Mouse (Mus musculus): ENCODE results near the gene Minar1. TPM values are rescaled to one million over a fixed set of nuclear protein-coding genes. Genes with fewer than 3 reads are reported as not detected.

Gene Minar1
- polyA plus RNA-seq, 1 experiment from 2014 or later: 0.12 TPM

DNA sequence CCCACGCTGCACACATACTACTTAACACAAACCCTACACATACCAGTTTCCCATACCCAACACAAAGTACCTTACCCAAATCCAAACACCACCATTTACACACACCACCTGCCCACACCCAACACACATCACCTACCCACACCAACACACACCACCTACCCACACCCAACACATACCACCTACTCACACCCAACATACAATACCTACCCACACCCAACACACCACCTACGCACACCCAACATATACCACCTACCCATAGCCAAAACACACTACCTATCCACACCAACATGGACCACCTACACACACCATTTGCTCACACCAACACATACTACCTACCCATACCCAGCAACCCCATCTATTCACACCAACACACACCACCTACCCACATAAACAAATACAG, 6.0 kb downstream of the Minar1 start:
- no peak for DNase-seq (ENCODE audit: low spot score)
- ATAC-seq (replicated peaks; ENCODE audit: low FRiP score, low TSS enrichment, low read depth): 0 out of 2 replicates have a peak, but pooled peaks have one; percentile 15
- Histone ChIP-seq H3K4me2 (ENCODE audit: low read length) (no peak overlapping the region), H3K36me3 (ENCODE audit: control insufficient read depth, insufficient read depth, low read length) (no peaks in the 10 kb centered on the region), H3K4me3 (ENCODE audit: low read depth, low read length) (no peak overlapping the region), H3K27ac (ENCODE audit: low read depth) (no peak overlapping the region), H3K9ac (ENCODE audit: low read length) (no peak overlapping the region), H3K9me3 (ENCODE audit: control insufficient read depth, low read length) (no peaks in the 10 kb centered on the region), H3K4me1 (replicated peaks; ENCODE audit: control insufficient read depth, insufficient read depth, low read length) (no peaks in the 10 kb centered on the region), H3K27me3 (replicated peaks; ENCODE audit: control insufficient read depth, insufficient read depth, low read length) (peaks cover 18% of the 10 kb centered on the region)
- 94% methylated on average over 2 of the region's 2 CpGs for WGBS

DNA sequence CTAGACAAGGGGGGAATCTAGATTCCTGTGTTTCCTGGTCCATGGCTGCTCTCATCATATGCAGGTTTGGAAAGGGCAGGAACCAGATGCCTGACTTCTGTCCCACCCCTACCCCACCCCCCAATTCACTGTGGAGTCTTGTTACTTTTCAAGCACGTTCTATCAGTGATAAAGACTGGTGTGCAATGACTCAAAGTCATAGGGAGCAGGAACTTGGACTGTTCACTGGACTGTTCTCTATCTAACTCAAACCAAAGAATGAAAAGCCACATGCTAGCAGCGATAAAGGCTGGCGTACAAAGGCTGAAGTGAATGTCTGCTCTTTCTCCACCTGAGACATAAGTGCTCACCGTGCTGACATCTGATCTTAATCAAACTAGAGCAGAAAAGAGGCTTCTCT, 12.3 kb downstream of the Minar1 start:
- peak; percentile 48; the same call in 1 of the 2 replicates for ATAC-seq (replicated peaks; ENCODE audit: low FRiP score, low TSS enrichment, low read depth)
- no peaks in the 10 kb centered on the region for H3K36me3 ChIP-seq (ENCODE audit: control insufficient read depth, insufficient read depth, low read length)

DNA sequence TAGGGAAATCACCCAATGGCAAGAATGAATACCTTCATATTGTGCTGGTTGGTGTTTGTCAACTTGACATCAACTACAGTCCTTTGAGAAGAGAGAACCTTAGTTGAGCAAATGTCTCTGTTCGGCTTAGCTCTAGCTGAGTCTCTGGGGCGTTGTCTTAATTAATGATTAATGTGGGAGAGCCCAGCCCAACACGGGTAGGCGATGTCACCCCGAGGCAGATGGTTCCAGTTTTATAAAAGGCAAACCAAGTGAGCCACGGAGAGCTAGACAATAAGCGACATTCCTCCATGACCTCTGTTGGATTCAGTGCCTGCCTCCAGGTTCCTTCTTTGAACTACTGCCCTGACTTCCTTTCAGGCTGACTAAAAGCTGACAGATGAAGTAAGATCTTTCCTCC, 15.6 kb downstream of the Minar1 start:
- Histone ChIP-seq H3K4me1 (replicated peaks; ENCODE audit: control insufficient read depth, insufficient read depth, low read length) (no peaks in the 10 kb centered on the region), H3K27ac (ENCODE audit: low read depth) (no peak overlapping the region), H3K9ac (ENCODE audit: low read length) (no peak overlapping the region), H3K9me3 (ENCODE audit: control insufficient read depth, low read length) (no peaks in the 10 kb centered on the region), H3K27me3 (replicated peaks; ENCODE audit: control insufficient read depth, insufficient read depth, low read length) (no peaks in the 10 kb centered on the region), H3K4me3 (ENCODE audit: low read depth, low read length) (no peak overlapping the region), H3K36me3 (ENCODE audit: control insufficient read depth, insufficient read depth, low read length) (no peaks in the 10 kb centered on the region), H3K4me2 (ENCODE audit: low read length) (no peak overlapping the region)
- ATAC-seq (replicated peaks; ENCODE audit: low FRiP score, low TSS enrichment, low read depth) (0 out of 2 replicates have a peak, but pooled peaks have one; percentile 14), DNase-seq (ENCODE audit: low spot score) (peak; percentile 38)
- 64% methylated on average over 7 of the region's 7 CpGs for WGBS

More for the DNA sequence above, 12.3 kb downstream of the Minar1 start:
- H3K4me2 ChIP-seq (ENCODE audit: low read length): no peak overlapping the region
- 15% methylated on average over 4 of the region's 4 CpGs for WGBS
- H3K27me3 ChIP-seq (replicated peaks; ENCODE audit: control insufficient read depth, insufficient read depth, low read length): no peaks in the 10 kb centered on the region
- no peaks in the 10 kb centered on the region for H3K4me1 ChIP-seq (replicated peaks; ENCODE audit: control insufficient read depth, insufficient read depth, low read length)
- no peak overlapping the region for H3K27ac ChIP-seq (ENCODE audit: low read depth)
- no peak overlapping the region for H3K9ac ChIP-seq (ENCODE audit: low read length)
- DNase-seq (ENCODE audit: low spot score): no peak
- H3K4me3 ChIP-seq (ENCODE audit: low read depth, low read length): no peak overlapping the region
- no peaks in the 10 kb centered on the region for H3K9me3 ChIP-seq (ENCODE audit: control insufficient read depth, low read length)

DNA sequence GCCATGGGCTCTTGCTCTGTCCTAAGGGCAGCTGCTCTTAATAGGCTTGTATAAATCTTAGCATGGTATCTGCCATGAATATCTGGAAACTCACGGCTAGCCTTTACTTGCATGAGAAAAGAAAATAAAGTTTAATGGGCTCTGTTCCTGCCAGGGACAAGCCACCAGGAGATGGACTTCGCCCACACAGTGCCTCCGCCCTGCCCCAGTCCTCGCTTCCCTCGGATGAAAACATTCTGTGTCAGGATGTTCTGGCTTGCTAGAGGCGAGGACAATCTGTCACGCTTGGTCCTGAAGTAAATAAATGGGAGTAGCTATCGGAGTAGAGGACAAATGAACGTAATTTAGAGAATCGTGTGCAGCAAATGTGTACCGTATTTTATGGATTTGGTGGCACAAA, 16.7 kb downstream of the Minar1 start:
- Histone ChIP-seq H3K36me3 (ENCODE audit: control insufficient read depth, insufficient read depth, low read length) (no peaks in the 10 kb centered on the region), H3K9me3 (ENCODE audit: control insufficient read depth, low read length) (no peaks in the 10 kb centered on the region), H3K4me3 (ENCODE audit: low read depth, low read length) (no peak overlapping the region), H3K9ac (ENCODE audit: low read length) (no peak overlapping the region), H3K27ac (ENCODE audit: low read depth) (no peak overlapping the region), H3K4me2 (ENCODE audit: low read length) (no peak overlapping the region), H3K4me1 (replicated peaks; ENCODE audit: control insufficient read depth, insufficient read depth, low read length) (no peaks in the 10 kb centered on the region), H3K27me3 (replicated peaks; ENCODE audit: control insufficient read depth, insufficient read depth, low read length) (no peaks in the 10 kb centered on the region)
- DNase-seq (ENCODE audit: low spot score): peak; percentile 46
- WGBS: 53% methylated on average over 11 of the region's 11 CpGs
- ATAC-seq (replicated peaks; ENCODE audit: low FRiP score, low TSS enrichment, low read depth): no peak

DNA sequence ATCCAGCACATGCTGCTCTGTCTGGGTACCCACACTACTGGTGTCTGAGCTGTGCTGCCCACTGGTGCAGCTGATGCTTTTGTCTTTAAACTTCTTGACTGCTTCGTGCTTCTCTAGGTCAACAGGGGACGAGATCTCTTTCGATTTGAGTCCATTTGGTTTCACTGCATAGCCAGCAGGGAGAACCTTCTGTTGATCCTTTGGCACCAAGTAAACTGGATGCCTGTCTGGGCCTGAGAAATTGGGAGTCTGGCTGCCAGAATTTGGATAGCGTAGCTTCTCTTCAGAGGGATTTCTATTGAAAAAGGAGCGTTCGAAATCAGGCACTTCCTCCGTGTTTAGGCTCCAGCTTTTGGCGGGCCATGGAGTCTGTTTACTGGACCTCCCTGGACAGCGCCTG, 21.0 kb downstream of the Minar1 start:
- H3K4me1 ChIP-seq (replicated peaks; ENCODE audit: control insufficient read depth, insufficient read depth, low read length): no peaks in the 10 kb centered on the region
- no peak overlapping the region for H3K4me2 ChIP-seq (ENCODE audit: low read length)
- H3K4me3 ChIP-seq (ENCODE audit: low read depth, low read length): no peak overlapping the region
- H3K9me3 ChIP-seq (ENCODE audit: control insufficient read depth, low read length): no peaks in the 10 kb centered on the region
- no peaks in the 10 kb centered on the region for H3K36me3 ChIP-seq (ENCODE audit: control insufficient read depth, insufficient read depth, low read length)
- H3K27me3 ChIP-seq (replicated peaks; ENCODE audit: control insufficient read depth, insufficient read depth, low read length): no peaks in the 10 kb centered on the region
- H3K27ac ChIP-seq (ENCODE audit: low read depth): no peak overlapping the region
- peak; percentile 4 for DNase-seq (ENCODE audit: low spot score)
- ATAC-seq (replicated peaks; ENCODE audit: low FRiP score, low TSS enrichment, low read depth): no peak
- 91% methylated on average over 9 of the region's 9 CpGs for WGBS
- no peak overlapping the region for H3K9ac ChIP-seq (ENCODE audit: low read length)

DNA sequence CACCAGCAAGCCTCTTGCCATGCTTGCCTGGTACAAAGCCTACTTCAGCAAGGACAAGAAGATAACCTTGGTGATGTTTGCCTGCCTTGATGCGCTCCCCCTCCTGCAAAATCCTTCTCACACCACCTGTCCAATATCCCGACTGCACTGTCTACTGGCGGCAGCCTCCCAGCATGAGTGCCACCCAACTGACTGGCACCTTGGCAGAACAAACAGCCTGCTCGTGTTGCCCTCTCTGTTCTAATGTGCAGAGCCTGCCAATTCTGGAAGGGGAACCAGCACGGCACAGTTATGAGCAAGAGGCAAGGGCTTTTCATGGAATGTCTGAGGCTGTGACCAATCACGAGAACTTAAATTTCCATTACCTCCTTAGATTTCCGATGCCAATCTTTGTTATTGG, 22.2 kb downstream of the Minar1 start:
- H3K27me3 ChIP-seq (replicated peaks; ENCODE audit: control insufficient read depth, insufficient read depth, low read length): no peaks in the 10 kb centered on the region
- 89% methylated on average over 7 of the region's 7 CpGs for WGBS
- H3K4me2 ChIP-seq (ENCODE audit: low read length): no peak overlapping the region
- DNase-seq (ENCODE audit: low spot score): peak; percentile 4
- no peak overlapping the region for H3K9ac ChIP-seq (ENCODE audit: low read length)
- no peaks in the 10 kb centered on the region for H3K4me1 ChIP-seq (replicated peaks; ENCODE audit: control insufficient read depth, insufficient read depth, low read length)
- H3K36me3 ChIP-seq (ENCODE audit: control insufficient read depth, insufficient read depth, low read length): no peaks in the 10 kb centered on the region
- no peak overlapping the region for H3K4me3 ChIP-seq (ENCODE audit: low read depth, low read length)
- no peaks in the 10 kb centered on the region for H3K9me3 ChIP-seq (ENCODE audit: control insufficient read depth, low read length)
- no peak overlapping the region for H3K27ac ChIP-seq (ENCODE audit: low read depth)
- no peak for ATAC-seq (replicated peaks; ENCODE audit: low FRiP score, low TSS enrichment, low read depth)

DNA sequence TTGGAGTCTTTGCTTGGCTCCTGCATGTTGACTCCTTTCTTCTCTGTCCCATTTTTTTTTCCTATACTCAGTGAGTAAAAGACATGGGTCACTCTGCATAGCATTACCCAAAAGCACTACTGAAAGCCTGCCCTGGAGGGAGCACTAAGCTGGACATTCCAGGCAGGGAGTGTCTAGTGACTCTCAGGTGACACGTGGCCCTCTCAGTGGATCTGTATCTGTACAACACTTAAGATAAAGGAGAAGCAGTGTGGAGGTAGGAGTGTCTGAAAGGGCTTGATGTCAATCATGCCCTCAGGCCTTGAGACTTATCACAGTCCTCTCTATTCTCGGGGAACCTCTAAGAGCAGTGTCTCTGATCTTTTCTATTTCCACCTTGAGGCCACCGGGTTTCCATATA, 25.9 kb downstream of the Minar1 start:
- no peaks in the 10 kb centered on the region for H3K9me3 ChIP-seq (ENCODE audit: control insufficient read depth, low read length)
- H3K9ac ChIP-seq (ENCODE audit: low read length): no peak overlapping the region
- no peaks in the 10 kb centered on the region for H3K27me3 ChIP-seq (replicated peaks; ENCODE audit: control insufficient read depth, insufficient read depth, low read length)
- DNase-seq (ENCODE audit: low spot score) (peak; percentile 24), ATAC-seq (replicated peaks; ENCODE audit: low FRiP score, low TSS enrichment, low read depth) (no peak)
- H3K36me3 ChIP-seq (ENCODE audit: control insufficient read depth, insufficient read depth, low read length): no peaks in the 10 kb centered on the region
- no peaks in the 10 kb centered on the region for H3K4me1 ChIP-seq (replicated peaks; ENCODE audit: control insufficient read depth, insufficient read depth, low read length)
- 65% methylated on average over 3 of the region's 3 CpGs for WGBS
- H3K4me3 ChIP-seq (ENCODE audit: low read depth, low read length): no peak overlapping the region
- no peak overlapping the region for H3K4me2 ChIP-seq (ENCODE audit: low read length)
- no peak overlapping the region for H3K27ac ChIP-seq (ENCODE audit: low read depth)

DNA sequence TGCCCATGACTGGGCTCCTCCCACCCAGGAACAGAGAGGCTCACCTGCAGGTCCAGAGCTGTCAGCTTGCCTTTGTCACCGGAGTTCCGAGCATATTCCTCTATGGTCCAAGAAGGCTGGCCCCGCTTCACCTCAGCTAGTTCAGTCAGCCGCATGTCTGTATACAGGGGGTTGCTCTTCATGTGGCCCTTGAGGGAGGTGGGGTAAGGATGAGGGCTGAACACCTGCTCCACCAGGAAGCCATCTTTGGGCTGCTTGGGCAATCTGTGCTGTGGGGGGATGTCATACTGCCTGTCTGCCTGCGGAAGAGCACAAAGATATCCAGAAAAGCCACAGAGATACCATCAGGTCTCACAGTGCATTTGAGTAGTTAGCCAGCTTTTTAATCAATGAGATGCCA, 26.5 kb downstream of the Minar1 start:
- no peaks in the 10 kb centered on the region for H3K4me1 ChIP-seq (replicated peaks; ENCODE audit: control insufficient read depth, insufficient read depth, low read length)
- H3K36me3 ChIP-seq (ENCODE audit: control insufficient read depth, insufficient read depth, low read length): no peaks in the 10 kb centered on the region
- H3K9me3 ChIP-seq (ENCODE audit: control insufficient read depth, low read length): no peaks in the 10 kb centered on the region
- WGBS: 91% methylated on average over 5 of the region's 5 CpGs
- H3K4me2 ChIP-seq (ENCODE audit: low read length): no peak overlapping the region
- H3K27me3 ChIP-seq (replicated peaks; ENCODE audit: control insufficient read depth, insufficient read depth, low read length): no peaks in the 10 kb centered on the region
- no peak overlapping the region for H3K4me3 ChIP-seq (ENCODE audit: low read depth, low read length)
- H3K27ac ChIP-seq (ENCODE audit: low read depth): no peak overlapping the region
- peak; percentile 28 for DNase-seq (ENCODE audit: low spot score)
- no peak for ATAC-seq (replicated peaks; ENCODE audit: low FRiP score, low TSS enrichment, low read depth)
- no peak overlapping the region for H3K9ac ChIP-seq (ENCODE audit: low read length)

DNA sequence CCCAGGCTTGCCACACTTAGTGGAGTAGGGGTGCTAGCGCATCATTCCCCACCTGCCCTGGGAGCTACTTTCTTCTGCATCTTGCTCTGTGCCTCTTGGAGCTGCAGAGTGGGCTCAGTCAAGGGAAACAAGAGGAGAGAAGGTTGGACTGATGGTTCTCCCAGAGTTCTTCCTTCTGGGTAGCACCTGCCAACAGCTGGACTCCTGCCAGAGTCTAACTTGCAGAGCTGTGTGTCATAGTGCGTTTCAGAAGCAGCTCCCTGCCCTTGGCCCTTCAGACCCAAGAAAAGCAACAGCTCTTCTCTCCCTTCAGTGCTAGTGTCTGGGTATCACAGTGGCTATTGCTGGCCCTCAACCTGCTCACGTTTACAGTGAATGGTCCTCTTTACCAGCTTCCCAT, 30.5 kb downstream of the Minar1 start:
- H3K4me2 ChIP-seq (ENCODE audit: low read length): no peak overlapping the region
- no peak for ATAC-seq (replicated peaks; ENCODE audit: low FRiP score, low TSS enrichment, low read depth)
- H3K4me3 ChIP-seq (ENCODE audit: low read depth, low read length): no peak overlapping the region
- H3K27me3 ChIP-seq (replicated peaks; ENCODE audit: control insufficient read depth, insufficient read depth, low read length): no peaks in the 10 kb centered on the region
- H3K36me3 ChIP-seq (ENCODE audit: control insufficient read depth, insufficient read depth, low read length): no peaks in the 10 kb centered on the region
- WGBS: 75% methylated on average over 3 of the region's 3 CpGs
- no peaks in the 10 kb centered on the region for H3K4me1 ChIP-seq (replicated peaks; ENCODE audit: control insufficient read depth, insufficient read depth, low read length)
- H3K27ac ChIP-seq (ENCODE audit: low read depth): no peak overlapping the region
- no peaks in the 10 kb centered on the region for H3K9me3 ChIP-seq (ENCODE audit: control insufficient read depth, low read length)
- peak; percentile 16 for DNase-seq (ENCODE audit: low spot score)
- H3K9ac ChIP-seq (ENCODE audit: low read length): no peak overlapping the region
